Mouse (Mus musculus) gastrocnemius, postnatal 25 days (tissue): ENCODE results near the gene Tmem114. TPM values are rescaled to one million over a fixed set of nuclear protein-coding genes. Genes with fewer than 3 reads are reported as not detected.

Experiments
- DNase-seq: peaks from one replicate; pipeline ENCODE4 v3.0.0; 2022
- total RNA-seq, 2 experiments: library from RNA; stranded (reverse); gene quantifications; 1 replicate in 1 of 2; 2 replicates in 1 of 2; pipeline ENCODE4 v1.2.3; 2021

The Tmem114 gene
- total RNA-seq, 2 experiments from 2014 or later = not detected

- no peak for DNase-seq
Observed at GRCm38 (mm10) chr16:8409197-8409596, 15.7 kb downstream of the Tmem114 start.

- no peak for DNase-seq
Observed at GRCm38 (mm10) chr16:8406708-8407107, 18.2 kb downstream of the Tmem114 start.

- no peak for DNase-seq
Observed at GRCm38 (mm10) chr16:8402663-8403062, 22.3 kb downstream of the Tmem114 start.

- DNase-seq = no peak
Observed at GRCm38 (mm10) chr16:8401171-8401955, 23.6 kb downstream of the Tmem114 start.

GRCm38 (mm10) chr16:8399868-8400267, 25.1 kb downstream of the Tmem114 start:
- DNase-seq = no peak

- DNase-seq = no peak
Observed at GRCm38 (mm10) chr16:8394946-8395345, 30.0 kb downstream of the Tmem114 start.

- DNase-seq = no peak
Observed at GRCm38 (mm10) chr16:8388491-8388890, 36.4 kb downstream of the Tmem114 start.

- no peak for DNase-seq
Observed at GRCm38 (mm10) chr16:8386386-8386785, 38.5 kb downstream of the Tmem114 start.

GRCm38 (mm10) chr16:8385679-8386078, 39.3 kb downstream of the Tmem114 start:
- DNase-seq = no peak

GRCm38 (mm10) chr16:8384772-8385171, 40.2 kb downstream of the Tmem114 start:
- no peak for DNase-seq

GRCm38 (mm10) chr16:8383396-8383795, 41.5 kb downstream of the Tmem114 start:
- no peak for DNase-seq

- no peak for DNase-seq
Observed at GRCm38 (mm10) chr16:8363066-8363465, 61.9 kb downstream of the Tmem114 start.

Other genes with a start within 250 kb of the Tmem114 start
- 10 to 100 TPM; 73.7 to 80.6 TPM for gene Mettl22, start 45.7 kb upstream of the Tmem114 start, total RNA-seq
- 1 to 10 TPM; 2.1 to 3.3 TPM for gene Abat, start 88.3 kb upstream of the Tmem114 start, total RNA-seq
- gene Pmm2, start 212.5 kb upstream of the Tmem114 start, total RNA-seq = 10 to 100 TPM; 20.3 to 20.6 TPM
- gene Tmem186, start 212.6 kb upstream of the Tmem114 start, total RNA-seq = 10 to 100 TPM in 1 of 2 experiments, 1 to 10 TPM in 1; 9.0 to 10.7 TPM
- 10 to 100 TPM in 1 of 2 experiments, 1 to 10 TPM in 1; 8.6 to 10.5 TPM for gene Carhsp1, start 247.0 kb upstream of the Tmem114 start, total RNA-seq